Mouse (Mus musculus) testis, adult 2 months (tissue): ENCODE measurements around the gene Rpl4.

Source experiments
- CTCF ChIP-seq: fragments of 200-500 bp; IDR thresholded peaks from 2 replicates; pipeline ENCODE4 v1.5.1; 2012; ENCODE audit warnings: low read depth, mild to moderate bottlenecking, inconsistent platforms, low read length, moderate library complexity; ENCODE audit not compliant: control insufficient read depth, insufficient read depth, insufficient replicate concordance
- POLR2A ChIP-seq: fragments of 200-500 bp; IDR thresholded peaks from 2 replicates; pipeline ENCODE4 v1.6.1; 2012; ENCODE audit warnings: low read depth, mild to moderate bottlenecking, inconsistent platforms, low read length, moderate library complexity; ENCODE audit not compliant: control insufficient read depth

DNA sequence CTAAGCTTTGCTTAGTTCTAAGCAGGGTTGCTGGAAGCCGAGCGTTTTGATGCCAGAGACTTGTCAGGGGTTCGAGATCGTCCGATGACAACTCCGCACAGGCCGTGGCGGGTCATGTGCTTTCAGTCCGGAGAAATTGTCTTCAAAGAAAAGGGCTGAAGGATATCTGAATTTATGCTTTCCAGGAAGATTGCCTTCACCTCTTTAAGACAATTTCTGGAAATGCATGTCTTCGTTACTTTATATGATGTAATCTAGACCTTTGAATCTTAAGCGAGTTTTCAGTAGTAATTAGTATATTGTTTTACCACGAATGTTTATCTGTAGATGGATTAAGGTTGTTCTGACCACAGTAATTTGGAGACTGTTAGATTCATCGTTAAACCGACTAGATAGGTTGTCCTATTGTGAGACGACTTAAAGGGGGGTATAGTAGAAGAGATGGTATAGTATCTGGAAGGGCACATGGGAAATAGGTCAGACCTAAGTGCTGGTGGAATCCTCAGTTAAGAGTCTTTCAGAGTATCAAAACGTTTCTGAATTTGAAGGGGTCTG lies 568 bp downstream of the Rpl4 start:
- TF ChIP-seq CTCF (no peak), POLR2A (no peak)
